Mouse (Mus musculus) forebrain, embryonic 14.5 days (tissue): ENCODE data around the gene Il34. TPM values are rescaled to one million over a fixed set of nuclear protein-coding genes. Genes with fewer than 3 reads are reported as not detected.

Source experiments
- ATAC-seq: fragments of 200-750 bp; cut with Nextera tagmentation; 2 replicates; pipeline ENCODE4 v1.8.0; 2017; ENCODE audit warnings: mild to moderate bottlenecking, moderate library complexity
- DNase-seq: peaks from one replicate; pipeline ENCODE4 v3.0.0-alpha.2; 2015; ENCODE audit warnings: low spot score
- H3K27ac ChIP-seq: fragments of 300-500 bp; sonication (generic); 2 replicates; pipeline ENCODE4 v1.5.1; 2014; ENCODE audit warnings: low read depth, mild to moderate bottlenecking, control low read depth, low read length, moderate library complexity
- H3K27me3 ChIP-seq: fragments of 300-500 bp; sonication (generic); replicated peaks from 2 replicates; pipeline ENCODE4 v1.6.1; 2014; ENCODE audit warnings: low read length, control low read depth, mixed read lengths; ENCODE audit not compliant: control insufficient read depth, insufficient read depth
- H3K36me3 ChIP-seq: fragments of 300-500 bp; sonication (generic); 2 replicates; pipeline ENCODE4 v1.6.1; 2014; ENCODE audit warnings: low read length, control low read depth; ENCODE audit not compliant: control insufficient read depth, insufficient read depth
- H3K4me1 ChIP-seq: fragments of 300-500 bp; sonication (generic); 2 replicates; pipeline ENCODE4 v1.6.1; 2014; ENCODE audit warnings: antibody characterized with exemption, low read length, control low read depth; ENCODE audit not compliant: control insufficient read depth, insufficient read depth
- H3K4me2 ChIP-seq: fragments of 300-500 bp; sonication (generic); 2 replicates; pipeline ENCODE4 v1.6.1; 2014; ENCODE audit warnings: mild to moderate bottlenecking, control low read depth, low read length
- H3K4me3 ChIP-seq: fragments of 300-500 bp; sonication (generic); 2 replicates; pipeline ENCODE4 v1.5.1; 2014; ENCODE audit warnings: low read depth, low read length, control low read depth
- H3K9ac ChIP-seq: fragments of 300-500 bp; sonication (generic); 2 replicates; pipeline ENCODE4 v1.6.1; 2014; ENCODE audit warnings: mild to moderate bottlenecking, low read length, control low read depth, moderate library complexity
- H3K9me3 ChIP-seq: fragments of 300-500 bp; sonication (generic); replicated peaks from 2 replicates; pipeline ENCODE4 v1.6.1; 2016; ENCODE audit warnings: low read length, control low read depth, mixed read lengths; ENCODE audit not compliant: control insufficient read depth
- WGBS: fragments of 180-500 bp; shearing (Covaris S2); extraction: QIAGEN DNeasy Blood & Tissue Kit; methylation state at CpG from one replicate; pipeline ENCODE4 v1.1.7; 2014; 5-methylcytosine and 5-hydroxymethylcytosine counted together
- polyA plus RNA-seq: library from polyadenylated mRNA; unstranded; fragments of >200 nt; fragmentation: Nextera tagmentation; extraction: Ambion mirVana; gene quantifications from 2 replicates; pipeline ENCODE4 v1.2.1, GENCODE M21; 2014

Il34 gene
- polyA plus RNA-seq, 1 experiment from 2014 or later: 2.2 TPM

- DNase-seq: no peak
Measured at GRCm38 (mm10) chr8:110775721-110776120, 30.0 kb downstream of the Il34 start.

GRCm38 (mm10) chr8:110775316-110775715, 30.4 kb downstream of the Il34 start:
- DNase-seq: no peak
- H3K4me3 ChIP-seq: no peak overlapping the region
- no peak overlapping the region for H3K4me2 ChIP-seq
- no peak overlapping the region for H3K27ac ChIP-seq
- H3K27me3 ChIP-seq: no peaks in the 10 kb centered on the region
- H3K9ac ChIP-seq: no peak overlapping the region
- no peak for ATAC-seq
- no peaks in the 10 kb centered on the region for H3K9me3 ChIP-seq
- 75% methylated on average over 8 of the region's 8 CpGs for WGBS
- no peaks in the 10 kb centered on the region for H3K36me3 ChIP-seq
- no peaks in the 10 kb centered on the region for H3K4me1 ChIP-seq

More at GRCm38 (mm10) chr8:110775721-110776120, 30.0 kb downstream of the Il34 start:
- H3K36me3 ChIP-seq: no peaks in the 10 kb centered on the region
- H3K4me1 ChIP-seq: no peaks in the 10 kb centered on the region
- H3K27ac ChIP-seq: no peak overlapping the region
- no peak overlapping the region for H3K9ac ChIP-seq
- no peak overlapping the region for H3K4me2 ChIP-seq
- no peaks in the 10 kb centered on the region for H3K27me3 ChIP-seq
- 92% methylated on average over 3 of the region's 3 CpGs for WGBS
- H3K9me3 ChIP-seq: no peaks in the 10 kb centered on the region
- no peak for ATAC-seq
- H3K4me3 ChIP-seq: no peak overlapping the region

GRCm38 (mm10) chr8:110774725-110775124, 31.0 kb downstream of the Il34 start:
- WGBS: 87% methylated on average over 6 of the region's 6 CpGs
- no peaks in the 10 kb centered on the region for H3K4me1 ChIP-seq
- no peaks in the 10 kb centered on the region for H3K27me3 ChIP-seq
- H3K27ac ChIP-seq: no peak overlapping the region
- H3K9me3 ChIP-seq: no peaks in the 10 kb centered on the region
- H3K36me3 ChIP-seq: no peaks in the 10 kb centered on the region
- no peak for ATAC-seq
- no peak overlapping the region for H3K4me2 ChIP-seq
- no peak overlapping the region for H3K4me3 ChIP-seq
- no peak for DNase-seq
- no peak overlapping the region for H3K9ac ChIP-seq

- H3K27me3 ChIP-seq: no peaks in the 10 kb centered on the region
- no peaks in the 10 kb centered on the region for H3K4me1 ChIP-seq
- 90% methylated on average over 3 of the region's 3 CpGs for WGBS
- H3K27ac ChIP-seq: no peak overlapping the region
- H3K9ac ChIP-seq: no peak overlapping the region
- ATAC-seq: no peak
- no peaks in the 10 kb centered on the region for H3K9me3 ChIP-seq
- no peak for DNase-seq
- H3K36me3 ChIP-seq: no peaks in the 10 kb centered on the region
- H3K4me2 ChIP-seq: no peak overlapping the region
- no peak overlapping the region for H3K4me3 ChIP-seq
Measured at GRCm38 (mm10) chr8:110774047-110774446, 31.7 kb downstream of the Il34 start.

GRCm38 (mm10) chr8:110772452-110772851, 33.3 kb downstream of the Il34 start:
- Histone ChIP-seq H3K9me3 (no peaks in the 10 kb centered on the region), H3K36me3 (no peaks in the 10 kb centered on the region), H3K4me3 (no peak overlapping the region), H3K4me1 (no peaks in the 10 kb centered on the region), H3K4me2 (no peak overlapping the region), H3K27ac (no peak overlapping the region), H3K9ac (no peak overlapping the region), H3K27me3 (no peaks in the 10 kb centered on the region)
- 82% methylated on average over 7 of the region's 7 CpGs for whole genome bisulfite sequencing
- ATAC-seq (no peak), DNase-seq (no peak)

GRCm38 (mm10) chr8:110767261-110767660, 38.5 kb downstream of the Il34 start:
- Histone ChIP-seq H3K4me1 (no peaks in the 10 kb centered on the region), H3K9me3 (no peaks in the 10 kb centered on the region), H3K4me3 (no peak overlapping the region), H3K36me3 (no peaks in the 10 kb centered on the region), H3K27me3 (no peaks in the 10 kb centered on the region), H3K4me2 (no peak overlapping the region), H3K27ac (no peak overlapping the region), H3K9ac (no peak overlapping the region)
- 81% methylated on average over 6 of the region's 6 CpGs for WGBS
- no peak for DNase-seq
- ATAC-seq: no peak

GRCm38 (mm10) chr8:110764671-110765070, 41.1 kb downstream of the Il34 start:
- Histone ChIP-seq H3K27me3 (no peaks in the 10 kb centered on the region), H3K9ac (no peak overlapping the region), H3K4me2 (no peak overlapping the region), H3K27ac (no peak overlapping the region), H3K4me3 (no peak overlapping the region), H3K4me1 (no peaks in the 10 kb centered on the region), H3K36me3 (no peaks in the 10 kb centered on the region), H3K9me3 (no peaks in the 10 kb centered on the region)
- DNase-seq (peak; percentile 28), ATAC-seq (no peak)
- 54% methylated on average over 3 of the region's 3 CpGs for WGBS

- no peak for ATAC-seq
- DNase-seq: no peak
- Histone ChIP-seq H3K27ac (no peak overlapping the region), H3K4me2 (no peak overlapping the region), H3K27me3 (no peaks in the 10 kb centered on the region), H3K36me3 (no peaks in the 10 kb centered on the region), H3K9ac (no peak overlapping the region), H3K4me3 (no peak overlapping the region), H3K4me1 (no peaks in the 10 kb centered on the region), H3K9me3 (no peaks in the 10 kb centered on the region)
- WGBS: 64% methylated on average over 6 of the region's 6 CpGs
Measured at GRCm38 (mm10) chr8:110761988-110762387, 43.7 kb downstream of the Il34 start.

- H3K9me3 ChIP-seq: no peaks in the 10 kb centered on the region
- H3K4me2 ChIP-seq: no peak overlapping the region
- no peak overlapping the region for H3K27ac ChIP-seq
- WGBS: 54% methylated on average over 5 of the region's 5 CpGs
- no peak overlapping the region for H3K9ac ChIP-seq
- no peaks in the 10 kb centered on the region for H3K36me3 ChIP-seq
- no peak overlapping the region for H3K4me3 ChIP-seq
- ATAC-seq (no peak), DNase-seq (no peak)
- no peaks in the 10 kb centered on the region for H3K4me1 ChIP-seq
- no peaks in the 10 kb centered on the region for H3K27me3 ChIP-seq
Measured at GRCm38 (mm10) chr8:110761185-110761584, 44.5 kb downstream of the Il34 start.
